Mouse (Mus musculus) limb, embryonic 11.5 days (tissue): ENCODE measurements at regions not wholly inside any gene's neighbourhood (a gene's known extent, or its start where the extent isn't known, plus 50 kb on each side); places are given as distances from the start of the nearest gene placed in this dataset.

ENCODE experiments used
- ATAC-seq: fragments of 200-750 bp; cut with Nextera tagmentation; 2 replicates; pipeline ENCODE4 v1.8.0; 2017; ENCODE audit warnings: low read depth; ENCODE audit not compliant: insufficient number of reproducible peaks, low FRiP score, low TSS enrichment
- DNase-seq: peaks from one replicate; pipeline ENCODE4 v3.0.0-alpha.2; 2015; ENCODE audit warnings: low spot score
- H3K27ac ChIP-seq: fragments of 300-500 bp; sonication (generic); replicated peaks from 2 replicates; pipeline ENCODE4 v1.5.1; 2014; ENCODE audit warnings: low read depth, mild to moderate bottlenecking, low read length
- H3K27me3 ChIP-seq: fragments of 300-500 bp; sonication (generic); 2 replicates; pipeline ENCODE4 v1.6.1; 2014; ENCODE audit warnings: mild to moderate bottlenecking, low read length, mixed read lengths; ENCODE audit not compliant: control insufficient read depth, insufficient read depth
- H3K36me3 ChIP-seq: fragments of 300-500 bp; sonication (generic); 2 replicates; pipeline ENCODE4 v1.6.1; 2014; ENCODE audit warnings: mild to moderate bottlenecking, low read length, moderate library complexity, mixed read lengths; ENCODE audit not compliant: control insufficient read depth, insufficient read depth
- H3K4me1 ChIP-seq: fragments of 300-500 bp; sonication (generic); 2 replicates; pipeline ENCODE4 v1.6.1; 2014; ENCODE audit warnings: low read length, mixed read lengths; ENCODE audit not compliant: control insufficient read depth, insufficient read depth
- H3K4me2 ChIP-seq: fragments of 300-500 bp; sonication (generic); 2 replicates; pipeline ENCODE4 v1.6.1; 2014; ENCODE audit warnings: low read depth, mild to moderate bottlenecking, moderate library complexity; ENCODE audit not compliant: severe bottlenecking
- H3K4me3 ChIP-seq: fragments of 300-500 bp; sonication (generic); 2 replicates; pipeline ENCODE4 v1.5.1; 2014; ENCODE audit warnings: low read depth, low read length
- H3K9ac ChIP-seq: fragments of 300-500 bp; sonication (generic); 2 replicates; pipeline ENCODE4 v1.6.1; 2014; ENCODE audit warnings: mild to moderate bottlenecking, low read length
- H3K9me3 ChIP-seq: fragments of 300-500 bp; sonication (generic); 2 replicates; pipeline ENCODE4 v1.6.1; 2016; ENCODE audit warnings: low read length; ENCODE audit not compliant: control insufficient read depth
- WGBS: fragments of 180-500 bp; shearing (Covaris S2); extraction: QIAGEN DNeasy Blood & Tissue Kit; methylation state at CpG from one replicate; pipeline ENCODE4 v1.1.7; 2014; 5-methylcytosine and 5-hydroxymethylcytosine counted together

- no peak for ATAC-seq
- Histone ChIP-seq H3K4me2 (no peak overlapping the region), H3K27ac (no peak overlapping the region), H3K9me3 (no peaks in the 10 kb centered on the region), H3K36me3 (no peaks in the 10 kb centered on the region), H3K27me3 (no peaks in the 10 kb centered on the region), H3K4me1 (no peaks in the 10 kb centered on the region), H3K4me3 (no peak overlapping the region), H3K9ac (no peak overlapping the region)
- WGBS, result 86% methylated on average over 2 of the region's 2 CpGs
- no peak for DNase-seq
These were observed 98.2 kb upstream of the Otud7a start for GRCm38 (mm10) chr7:63346393-63346730.
